Mouse (Mus musculus) CH12.LX (cell line): ENCODE results near the gene Fam50a. TPM values are rescaled to one million over a fixed set of nuclear protein-coding genes. Genes with fewer than 3 reads are reported as not detected.

Experiments
- DNase-seq: peaks from one replicate; pipeline ENCODE4 v3.0.0-alpha.2; 2013; ENCODE audit errors: extremely low read depth
- H3K27ac ChIP-seq: 2 replicates; pipeline ENCODE4 v1.5.1; 2012; ENCODE audit warnings: low read depth, mild to moderate bottlenecking, control low read depth, moderate library complexity; ENCODE audit not compliant: insufficient read depth
- H3K27me3 ChIP-seq: replicated peaks from 2 replicates; pipeline ENCODE3; 2012; ENCODE audit warnings: inconsistent platforms
- H3K36me3 ChIP-seq, 2 experiments: replicated peaks in 1 of 2; 2 replicates each; pipeline versions ENCODE3 to v1.6.1; 2012; ENCODE audit warnings: inconsistent platforms in 1 of 2, low read length in 1 of 2, mild to moderate bottlenecking in 1 of 2, mixed read lengths in 1 of 2, moderate library complexity in 1 of 2; ENCODE audit not compliant: control insufficient read depth in 1 of 2, insufficient read depth in 1 of 2
- H3K4me1 ChIP-seq, 2 experiments: 2 replicates each; pipeline ENCODE4 v1.6.1; 2012; ENCODE audit warnings: inconsistent platforms in 1 of 2, moderate library complexity in 1 of 2; ENCODE audit not compliant: insufficient read depth in 2 of 2, control insufficient read depth in 1 of 2
- H3K4me2 ChIP-seq: 2 replicates; pipeline ENCODE4 v1.6.1; 2012; ENCODE audit warnings: low read depth, mild to moderate bottlenecking, control low read depth; ENCODE audit not compliant: poor library complexity, insufficient read depth, severe bottlenecking
- H3K4me3 ChIP-seq, 3 experiments: fragments of 150-350 bp in 1 of 3; sonication (generic) in 1 of 3; replicated peaks in 1 of 3; 2 replicates each; pipeline versions ENCODE3 to v1.5.1; 2011 to 2012; ENCODE audit warnings: low read depth in 2 of 3, low read length in 2 of 3, mild to moderate bottlenecking in 2 of 3, moderate library complexity in 2 of 3, control low read depth in 1 of 3, improper control_type of control experiment in 1 of 3, inconsistent platforms in 1 of 3, mixed read lengths in 1 of 3; ENCODE audit not compliant: poor library complexity in 1 of 3
- H3K79me2 ChIP-seq: replicated peaks from 2 replicates; pipeline ENCODE4 v1.6.1; 2012; ENCODE audit warnings: mild to moderate bottlenecking, moderate library complexity; ENCODE audit not compliant: control insufficient read depth, poor library complexity, insufficient read depth, severe bottlenecking; ENCODE audit errors: extremely low read depth
- H3K9ac ChIP-seq: 2 replicates; pipeline ENCODE4 v1.6.1; 2012; ENCODE audit warnings: low read depth, mild to moderate bottlenecking, control low read depth, moderate library complexity; ENCODE audit not compliant: insufficient read depth
- H3K9me3 ChIP-seq: replicated peaks from 2 replicates; pipeline ENCODE3; 2012; ENCODE audit warnings: low read length, inconsistent platforms, mixed read lengths
- BHLHE40 ChIP-seq: IDR thresholded peaks from 2 replicates; pipeline ENCODE4 v1.6.1; 2011; ENCODE audit warnings: mild to moderate bottlenecking, low read depth, low read length, improper control_type of control experiment
- CHD2 ChIP-seq: IDR thresholded peaks from 2 replicates; pipeline ENCODE4 v1.6.1; 2011; ENCODE audit warnings: low read length, improper control_type of control experiment
- E2F4 ChIP-seq: IDR thresholded peaks from 2 replicates; pipeline ENCODE4 v1.6.1; 2011; ENCODE audit warnings: low read depth, low read length, improper control_type of control experiment; ENCODE audit not compliant: insufficient replicate concordance
- EP300 ChIP-seq: IDR thresholded peaks from 2 replicates; pipeline ENCODE4 v1.6.1; 2011; ENCODE audit warnings: low read length, improper control_type of control experiment
- GABPA ChIP-seq: IDR thresholded peaks from 2 replicates; pipeline ENCODE4 v1.6.1; 2012; ENCODE audit warnings: low read depth, low read length, improper control_type of control experiment, inconsistent platforms; ENCODE audit not compliant: insufficient replicate concordance
- HCFC1 ChIP-seq: IDR thresholded peaks from 2 replicates; pipeline ENCODE4 v1.6.1; 2012; ENCODE audit warnings: low read depth, mild to moderate bottlenecking, inconsistent platforms, low read length, improper control_type of control experiment
- IRF4 ChIP-seq: IDR thresholded peaks from 2 replicates; pipeline ENCODE4 v1.6.1; 2014; ENCODE audit warnings: low read depth, mild to moderate bottlenecking, inconsistent platforms, low read length, improper control_type of control experiment
- JUN ChIP-seq: IDR thresholded peaks from 2 replicates; pipeline ENCODE4 v1.6.1; 2011; ENCODE audit warnings: low read depth, mild to moderate bottlenecking, low read length, improper control_type of control experiment, moderate library complexity; ENCODE audit not compliant: insufficient read depth
- JUND ChIP-seq: conservative IDR thresholded peaks from 2 replicates; pipeline ENCODE4 v1.6.1; 2011; ENCODE audit warnings: low read depth, low read length, improper control_type of control experiment
- MAFK ChIP-seq: IDR thresholded peaks from 2 replicates; pipeline ENCODE4 v1.6.1; 2011; ENCODE audit warnings: low read length, improper control_type of control experiment; ENCODE audit not compliant: insufficient replicate concordance
- MAZ ChIP-seq: IDR thresholded peaks from 2 replicates; pipeline ENCODE4 v1.6.1; 2012; ENCODE audit warnings: low read depth, mild to moderate bottlenecking, inconsistent platforms, low read length, improper control_type of control experiment, moderate library complexity
- MXI1 ChIP-seq: IDR thresholded peaks from 2 replicates; pipeline ENCODE4 v1.6.1; 2011; ENCODE audit warnings: mild to moderate bottlenecking, low read depth, low read length, improper control_type of control experiment
- MYC ChIP-seq: IDR thresholded peaks from 2 replicates; pipeline ENCODE4 v1.6.1; 2011; ENCODE audit warnings: low read depth, mild to moderate bottlenecking, improper control_type of control experiment, low read length
- NELFE ChIP-seq: IDR thresholded peaks from 2 replicates; pipeline ENCODE4 v1.6.1; 2011; ENCODE audit warnings: low read depth, low read length, improper control_type of control experiment
- NRF1 ChIP-seq: IDR thresholded peaks from 2 replicates; pipeline ENCODE4 v1.6.1; 2014; ENCODE audit warnings: low read depth, mild to moderate bottlenecking, inconsistent platforms, low read length, improper control_type of control experiment, moderate library complexity
- PAX5 ChIP-seq: IDR thresholded peaks from 2 replicates; pipeline ENCODE4 v1.6.1; 2012; ENCODE audit warnings: low read length, inconsistent platforms, mixed read lengths
- POLR2A ChIP-seq: IDR thresholded peaks from 2 replicates; pipeline ENCODE4 v1.6.1; 2011; ENCODE audit warnings: low read depth, mild to moderate bottlenecking, improper control_type of control experiment, low read length
- POLR2AphosphoS2 ChIP-seq: IDR thresholded peaks from 2 replicates; pipeline ENCODE4 v1.6.1; 2011; ENCODE audit warnings: low read depth, low read length, improper control_type of control experiment
- RCOR1 ChIP-seq: conservative IDR thresholded peaks from 2 replicates; pipeline ENCODE4 v1.6.1; 2012; ENCODE audit warnings: low read depth, mild to moderate bottlenecking, inconsistent platforms, low read length, improper control_type of control experiment
- SIN3A ChIP-seq: IDR thresholded peaks from 2 replicates; pipeline ENCODE4 v1.6.1; 2012; ENCODE audit warnings: low read length, improper control_type of control experiment, inconsistent platforms
- SMC3 ChIP-seq: IDR thresholded peaks from 2 replicates; pipeline ENCODE4 v1.6.1; 2011; ENCODE audit warnings: low read depth, low read length, improper control_type of control experiment
- TBP ChIP-seq: conservative IDR thresholded peaks from 2 replicates; pipeline ENCODE4 v1.6.1; 2011; ENCODE audit warnings: low read depth, low read length, improper control_type of control experiment
- UBTF ChIP-seq: IDR thresholded peaks from 2 replicates; pipeline ENCODE4 v1.6.1; 2012; ENCODE audit warnings: low read depth, mild to moderate bottlenecking, inconsistent platforms, low read length, improper control_type of control experiment, moderate library complexity
- USF1 ChIP-seq: IDR thresholded peaks from 2 replicates; pipeline ENCODE4 v1.6.1; 2014; ENCODE audit warnings: low read depth, mild to moderate bottlenecking, inconsistent platforms, low read length, improper control_type of control experiment
- ZKSCAN1 ChIP-seq: IDR thresholded peaks from 2 replicates; pipeline ENCODE4 v1.6.1; 2012; ENCODE audit warnings: low read depth, inconsistent platforms, low read length, improper control_type of control experiment, borderline replicate concordance
- dilution Hi-C: fragments of 300-500 bp; cut with MboI; formaldehyde crosslinking; loops from 2 replicates; pipeline ENCODE4 v1.14.3; 2020; ENCODE audit warnings: low sequenced_read_pairs; ENCODE audit not compliant: extremely low pct_unique_long_range_greater_than_20kb, extremely low pct_ligation_motif_present
- in situ Hi-C: fragments of 300-500 bp; cut with MboI; formaldehyde crosslinking; loops from 3 replicates; pipeline ENCODE4 v1.14.3; 2019; ENCODE audit warnings: low sequenced_read_pairs, low pct_ligation_motif_present, low pct_unique_long_range_greater_than_20kb, mixed read lengths
- polyA plus RNA-seq: library from polyadenylated mRNA; unstranded; fragments of >175 nt; gene quantifications from 2 replicates; pipeline ENCODE4 v1.2.1, GENCODE M21; 2012; ENCODE audit warnings: low read depth; ENCODE audit not compliant: insufficient read length
- total RNA-seq, 2 experiments: library from RNA; depleted of rRNA; stranded (reverse); fragments of 300-350 nt in 1 of 2; fragments of >200 nt in 1 of 2; gene quantifications; 2 replicates each; pipeline ENCODE4 v1.2.3; 2012 to 2014

Gene Fam50a
- total and polyA plus RNA-seq, 3 experiments = 8.3 to 47.0 (median 30.4) TPM

- Histone ChIP-seq H3K27ac (peak overlapping the region; percentile 29; the same call in 1 of the 2 replicates), H3K4me3 (no peak overlapping the region), H3K36me3 (peaks cover 14 to 19% of the 10 kb centered on the region in 2 experiments), H3K4me1 (peaks cover 0 to 14% of the 10 kb centered on the region in 2 experiments; a peak in 2 of 4 replicates), H3K27me3 (no peaks in the 10 kb centered on the region), H3K9ac (no peak overlapping the region), H3K4me2 (0 out of 2 replicates have a peak overlapping the region, but pooled peaks have one; percentile 24), H3K9me3 (no peaks in the 10 kb centered on the region), H3K79me2 (peaks cover 16% of the 10 kb centered on the region)
- in situ Hi-C loops (no loop called here), dilution Hi-C loops (no loop called here)
- TF ChIP-seq IRF4 (no peak), MXI1 (no peak), POLR2AphosphoS2 (peak; percentile 100), CHD2 (peak; percentile 65; the same call in 1 of the 2 replicates), POLR2A (peak; percentile 63)
- no peak for DNase-seq
Measured at GRCm38 (mm10) chrX:74273422-74274322, 39.2 kb upstream of the Fam50a start.

DNA sequence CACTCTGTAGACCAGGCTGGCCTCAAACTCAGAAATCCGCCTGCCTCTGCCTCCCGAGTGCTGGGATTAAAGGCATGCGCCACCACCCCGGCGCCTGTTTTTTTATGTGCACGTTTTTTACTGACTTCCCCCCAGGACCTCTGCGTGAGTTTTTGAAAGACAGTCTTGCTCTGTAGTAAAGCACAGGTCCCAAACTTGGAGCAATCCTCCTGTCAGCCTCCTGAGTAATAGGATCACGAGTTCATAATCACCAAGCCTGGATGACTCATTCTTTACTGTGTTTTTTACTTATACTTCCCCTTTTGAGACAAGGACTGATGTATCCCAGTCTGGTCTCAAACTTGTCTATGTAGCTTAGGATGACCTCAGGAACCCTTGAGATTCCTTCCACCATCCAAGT is 34.9 kb upstream of the Fam50a start:
- no peak overlapping the region for H3K4me2 ChIP-seq

More for the DNA sequence above, 34.9 kb upstream of the Fam50a start:
- no peaks in the 10 kb centered on the region for H3K27me3 ChIP-seq
- DNase-seq = peak; percentile 45
- no peak for TF ChIP-seq MXI1
- no peak for TF ChIP-seq CHD2
- no peak for TF ChIP-seq TBP
- no peak for TF ChIP-seq SIN3A
- TF ChIP-seq JUN = peak; percentile 30; the same call in 1 of the 2 replicates
- TF ChIP-seq EP300 = peak; percentile 51; the same call in 1 of the 2 replicates
- TF ChIP-seq HCFC1 = no peak
- no peak for TF ChIP-seq NRF1
- TF ChIP-seq E2F4 = no peak
- no peak for TF ChIP-seq SMC3
- no peak for TF ChIP-seq GABPA
- peak; percentile 55 for TF ChIP-seq BHLHE40
- TF ChIP-seq UBTF = no peak
- no peak for TF ChIP-seq ZKSCAN1
- TF ChIP-seq PAX5 = no peak
- TF ChIP-seq MAZ = no peak
- TF ChIP-seq JUND = peak; percentile 53; the same call in 1 of the 2 replicates
- TF ChIP-seq USF1 = no peak
- TF ChIP-seq MYC = no peak
- TF ChIP-seq NELFE = no peak
- no peak for TF ChIP-seq RCOR1
- no peak for TF ChIP-seq MAFK
- H3K36me3 ChIP-seq = peaks cover 5 to 7% of the 10 kb centered on the region in 2 experiments
- H3K27ac ChIP-seq = no peak overlapping the region
- H3K79me2 ChIP-seq = peaks cover under 1% of the 10 kb centered on the region; the same call in 1 of the 2 replicates
- H3K4me1 ChIP-seq = peaks cover 0 to 11% of the 10 kb centered on the region in 2 experiments; a peak in 1 of 4 replicates
- dilution Hi-C loops = no loop called here
- H3K4me3 ChIP-seq = no peak overlapping the region
- in situ Hi-C loops = no loop called here
- no peak overlapping the region for H3K9ac ChIP-seq
- H3K9me3 ChIP-seq = no peaks in the 10 kb centered on the region
